Mouse (Mus musculus): ENCODE results near the gene Ccdc134. TPM values are rescaled to one million over a fixed set of nuclear protein-coding genes. Genes with fewer than 3 reads are reported as not detected.

The Ccdc134 gene
- total and polyA plus RNA-seq, 3 experiments = 17.5 to 19.7 TPM; not detected in 1

DNA sequence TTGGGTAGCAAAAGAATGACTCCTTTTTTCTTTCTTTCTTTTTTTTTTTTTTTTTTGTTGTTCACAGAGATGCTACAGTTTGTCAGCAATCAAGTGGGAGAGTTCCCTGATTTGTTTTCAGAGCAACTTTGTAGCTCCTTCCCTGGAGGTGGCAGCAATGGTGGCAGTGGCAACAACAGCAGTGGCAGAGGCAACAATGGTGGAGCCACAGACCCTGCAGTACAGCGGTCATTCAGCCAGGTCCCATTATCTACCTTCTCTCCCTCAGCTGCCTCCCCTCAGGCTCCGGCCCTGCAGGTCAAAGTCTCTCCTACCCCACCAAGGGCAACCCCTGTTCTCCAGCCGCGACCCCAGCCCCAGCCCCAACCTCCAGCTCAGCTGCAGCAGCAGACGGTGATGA, 41.9 kb downstream of the Ccdc134 start:
- Histone ChIP-seq H3K79me2 (ENCODE audit: control insufficient read depth, insufficient read depth, low read length, poor library complexity) (peaks cover 9% of the 10 kb centered on the region), H3K9ac (ENCODE audit: control insufficient read depth, low read depth, low read length, poor library complexity, severe bottlenecking) (no peak overlapping the region), H3K4me1 (ENCODE audit: control insufficient read depth in 1 of 2, insufficient read depth in 2 of 2, low read length in 2 of 2) (peaks cover 3 to 4% of the 10 kb centered on the region in 2 experiments; a peak in 3 of 4 replicates), H3K36me3 (ENCODE audit: control insufficient read depth in 1 of 2, insufficient read depth in 2 of 2, low read length in 2 of 2) (peaks cover 4 to 11% of the 10 kb centered on the region in 2 experiments), H3K9me3 (replicated peaks; ENCODE audit: insufficient read depth, low read length) (no peaks in the 10 kb centered on the region), H3K27me3 (ENCODE audit: control insufficient read depth in 1 of 2, insufficient read depth in 2 of 2, low read length in 2 of 2) (no peaks in the 10 kb centered on the region), H3K27ac (ENCODE audit: control insufficient read depth, low read depth, low read length) (no peak overlapping the region), H3K4me3 (ENCODE audit: control insufficient read depth in 1 of 2, insufficient read depth in 1 of 2, low read depth in 2 of 2, low read length in 2 of 2) (no peak overlapping the region)
- no peak for TF ChIP-seq MEF2A (IDR thresholded peaks at IDR 0.05; ENCODE audit: extremely low read depth, insufficient replicate concordance, low read depth, low read length, poor library complexity, severe bottlenecking)
- no peak for DNase-seq (ENCODE audit: low read depth, low spot score)

DNA sequence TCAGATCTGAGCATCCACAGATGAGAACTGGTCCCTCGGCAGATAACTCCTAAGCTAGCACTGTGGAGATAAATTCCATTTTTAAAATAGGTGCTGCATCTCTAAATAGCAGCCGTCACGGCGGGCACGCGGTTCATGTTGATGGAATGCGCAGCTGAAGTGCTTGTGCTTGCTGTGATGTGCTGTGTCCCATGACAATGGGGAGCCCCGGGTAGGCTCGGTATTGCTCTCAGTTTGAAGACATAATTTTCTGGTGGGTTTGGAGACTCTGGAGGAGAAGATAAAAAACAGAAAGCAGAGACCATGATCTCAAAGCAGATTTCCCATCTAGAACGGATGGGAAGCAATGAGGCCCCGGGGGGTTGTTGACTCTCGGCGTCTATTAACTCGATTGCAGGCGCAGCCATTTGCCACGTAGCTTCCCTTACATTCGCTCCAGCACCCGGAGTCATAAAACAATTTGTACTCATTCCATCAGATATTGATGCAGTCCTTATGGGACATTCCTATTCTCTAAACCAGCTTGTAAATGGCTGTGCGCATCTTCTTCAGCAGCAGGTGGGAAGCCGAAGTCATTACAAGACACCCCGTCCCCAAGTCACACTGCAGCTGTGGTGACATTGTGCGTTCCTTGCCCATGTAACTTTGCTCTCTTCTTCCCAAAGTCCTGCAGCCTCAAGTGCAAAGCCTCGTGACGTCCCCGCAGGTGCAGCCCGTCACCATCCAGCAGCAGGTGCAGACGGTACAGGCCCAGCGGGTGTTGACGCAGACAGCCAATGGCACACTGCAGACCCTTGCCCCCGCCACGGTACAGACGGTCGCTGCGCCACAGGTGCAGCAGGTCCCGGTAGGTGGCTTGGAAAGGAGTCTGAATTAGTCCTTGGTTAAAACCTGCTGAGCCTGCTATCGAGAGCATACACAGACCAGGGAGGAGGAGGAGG, 43.0 kb downstream of the Ccdc134 start:
- Histone ChIP-seq H3K79me2 (ENCODE audit: control insufficient read depth, insufficient read depth, low read length, poor library complexity) (peaks cover 9% of the 10 kb centered on the region), H3K36me3 (ENCODE audit: control insufficient read depth in 1 of 2, insufficient read depth in 2 of 2, low read length in 2 of 2) (peaks cover 0 to 14% of the 10 kb centered on the region in 2 experiments; a peak in 2 of 4 replicates)
- TF ChIP-seq E2F4 (IDR thresholded peaks at IDR 0.05; ENCODE audit: borderline replicate concordance, low read depth, low read length) (no peak), ZNF384 (IDR thresholded peaks at IDR 0.05; ENCODE audit: low read depth, low read length) (no peak), ZKSCAN1 (IDR thresholded peaks at IDR 0.05; ENCODE audit: low read depth, low read length) (no peak), GABPA (IDR thresholded peaks at IDR 0.05; ENCODE audit: low read depth, low read length) (no peak), MAX (IDR thresholded peaks at IDR 0.05; ENCODE audit: low read length) (no peak), ZC3H11A (IDR thresholded peaks at IDR 0.05; ENCODE audit: low read depth, low read length) (no peak), MYC (IDR thresholded peaks at IDR 0.05; ENCODE audit: low read depth, low read length) (no peak), ETS1 (IDR thresholded peaks at IDR 0.05; ENCODE audit: low read depth, low read length) (no peak), KAT2A (conservative IDR thresholded peaks at IDR 0.05; ENCODE audit: low read depth, low read length) (no peak), POLR2AphosphoS5 (IDR thresholded peaks at IDR 0.05; ENCODE audit: borderline replicate concordance, low read depth, low read length) (no peak)

DNA sequence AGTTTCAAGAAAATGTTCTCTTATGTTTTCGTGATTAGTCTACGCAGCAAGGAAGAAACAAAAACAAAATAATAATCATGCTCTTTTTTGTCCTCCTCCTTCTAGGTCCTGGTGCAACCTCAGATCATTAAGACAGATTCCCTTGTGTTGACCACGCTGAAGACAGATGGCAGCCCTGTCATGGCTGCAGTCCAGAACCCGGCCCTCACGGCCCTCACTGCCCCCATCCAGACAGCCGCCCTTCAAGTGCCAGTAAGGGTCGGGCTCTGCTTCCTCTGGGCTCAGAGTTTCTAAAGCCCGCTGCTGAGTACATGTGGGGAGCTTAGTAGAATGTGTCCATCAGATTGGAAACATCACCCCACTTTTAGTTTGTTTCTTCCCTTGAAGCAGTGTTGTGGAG, 44.9 kb downstream of the Ccdc134 start:
- H3K36me3 ChIP-seq (ENCODE audit: control insufficient read depth in 1 of 2, insufficient read depth in 2 of 2, low read length in 2 of 2) = peaks cover 0 to 14% of the 10 kb centered on the region in 2 experiments; a peak in 2 of 4 replicates
- no peak overlapping the region for H3K4me3 ChIP-seq (ENCODE audit: control insufficient read depth in 1 of 2, insufficient read depth in 1 of 2, low read depth in 2 of 2, low read length in 2 of 2)
- H3K9me3 ChIP-seq (replicated peaks; ENCODE audit: insufficient read depth, low read length) = no peaks in the 10 kb centered on the region
- peaks cover 3% of the 10 kb centered on the region for H3K79me2 ChIP-seq (ENCODE audit: control insufficient read depth, insufficient read depth, low read length, poor library complexity)
- DNase-seq (ENCODE audit: low read depth, low spot score) = no peak
- H3K27ac ChIP-seq (ENCODE audit: control insufficient read depth, low read depth, low read length) = no peak overlapping the region
- H3K9ac ChIP-seq (ENCODE audit: control insufficient read depth, low read depth, low read length, poor library complexity, severe bottlenecking) = no peak overlapping the region
- H3K4me1 ChIP-seq (ENCODE audit: control insufficient read depth in 1 of 2, insufficient read depth in 2 of 2, low read length in 2 of 2) = no peaks in the 10 kb centered on the region
- H3K27me3 ChIP-seq (ENCODE audit: control insufficient read depth in 1 of 2, insufficient read depth in 2 of 2, low read length in 2 of 2) = no peaks in the 10 kb centered on the region
- no peak for TF ChIP-seq POLR2AphosphoS5 (IDR thresholded peaks at IDR 0.05; ENCODE audit: borderline replicate concordance, low read depth, low read length)
- TF ChIP-seq MAZ (IDR thresholded peaks at IDR 0.05; ENCODE audit: low read depth, low read length) = no peak
- TF ChIP-seq GABPA (IDR thresholded peaks at IDR 0.05; ENCODE audit: low read depth, low read length) = no peak
- no peak for TF ChIP-seq ZC3H11A (IDR thresholded peaks at IDR 0.05; ENCODE audit: low read depth, low read length)
- TF ChIP-seq HCFC1 (IDR thresholded peaks at IDR 0.05; ENCODE audit: low read depth, low read length) = no peak
- TF ChIP-seq MYC (IDR thresholded peaks at IDR 0.05; ENCODE audit: low read depth, low read length) = no peak
- no peak for TF ChIP-seq GATA1 (IDR thresholded peaks at IDR 0.05; ENCODE audit: low read depth, low read length)
- no peak for TF ChIP-seq KAT2A (conservative IDR thresholded peaks at IDR 0.05; ENCODE audit: low read depth, low read length)
- TF ChIP-seq BHLHE40 (IDR thresholded peaks at IDR 0.05; ENCODE audit: borderline replicate concordance, low read depth, low read length) = no peak
- no peak for TF ChIP-seq ZMIZ1 (IDR thresholded peaks at IDR 0.05; ENCODE audit: low read depth, low read length)
- TF ChIP-seq TBP (IDR thresholded peaks at IDR 0.05; ENCODE audit: low read depth, low read length) = no peak

More for the DNA sequence above, 43.0 kb downstream of the Ccdc134 start:
- no peak overlapping the region for H3K4me3 ChIP-seq (ENCODE audit: control insufficient read depth in 1 of 2, insufficient read depth in 1 of 2, low read depth in 2 of 2, low read length in 2 of 2)
- H3K9me3 ChIP-seq (replicated peaks; ENCODE audit: insufficient read depth, low read length) = no peaks in the 10 kb centered on the region
- no peak overlapping the region for H3K9ac ChIP-seq (ENCODE audit: control insufficient read depth, low read depth, low read length, poor library complexity, severe bottlenecking)
- H3K27ac ChIP-seq (ENCODE audit: control insufficient read depth, low read depth, low read length) = no peak overlapping the region
- no peaks in the 10 kb centered on the region for H3K27me3 ChIP-seq (ENCODE audit: control insufficient read depth in 1 of 2, insufficient read depth in 2 of 2, low read length in 2 of 2)
- H3K4me1 ChIP-seq (ENCODE audit: control insufficient read depth in 1 of 2, insufficient read depth in 2 of 2, low read length in 2 of 2) = no peaks in the 10 kb centered on the region
- DNase-seq (ENCODE audit: low read depth, low spot score) = no peak
